In genomic region chr15:83428586-83428985, GRCm38 (mm10) we compare ENCODE assay signal across 18 mouse cellular contexts. TPM values are rescaled to one million over a fixed set of nuclear protein-coding genes. Genes with fewer than 3 reads are reported as not detected.
DNase-seq lines count a peak whose midpoint lies in the region; ATAC-seq and TF ChIP-seq lines count a peak whose summit lies in the region.
"Had no signal": no experiment of that assay in that cellular context is flagged by ENCODE, and none has a peak within 500 bp of the region (broad histone marks: within the 10 kb centered on the region; RNA-seq: fewer than 3 reads in every experiment).

No protein-coding gene starts in this region.

- no peak for TF ChIP-seq POLR2A in heart, adult 2 months (IDR thresholded peaks at IDR 0.05; ENCODE audit: insufficient read depth, low read depth, low read length)

- peak; percentile 42 for ATAC-seq in liver, embryonic 11.5 days (replicated peaks; ENCODE audit: low FRiP score)
- no peak for ATAC-seq in liver, embryonic 15.5 days (ENCODE audit: insufficient read depth)
- ATAC-seq: activated CD4-positive, CD25-positive, alpha-beta regulatory T cell, adult 4 months; forebrain, embryonic 14.5 days; hindbrain, embryonic 16.5 days; Patski had no signal

- intact Hi-C loops in heart, adult 2 months (cut with DNase I) = no loop called here

- no peak overlapping the region for H3K4me3 ChIP-seq in heart, adult 2 months
- no peak overlapping the region for H3K4me3 ChIP-seq in liver, embryonic 11.5 days (ENCODE audit: low read depth, low read length)
- no peak overlapping the region; the same call in 1 of the 2 replicates for H3K4me3 ChIP-seq in liver, embryonic 15.5 days (replicated peaks)
- H3K4me3 ChIP-seq: embryonic facial prominence, embryonic 15.5 days; forebrain, embryonic 10.5 days; heart, embryonic 12.5 days had no signal

- H3K27ac ChIP-seq in heart, adult 2 months = peak overlapping the region; percentile 55
- peak overlapping the region; percentile 30 for H3K27ac ChIP-seq in liver, embryonic 11.5 days (ENCODE audit: low read depth, low read length)
- H3K27ac ChIP-seq in liver, embryonic 15.5 days (replicated peaks) = peak overlapping the region; percentile 99
- H3K27ac ChIP-seq: embryonic facial prominence, embryonic 15.5 days; forebrain, embryonic 10.5 days had no signal

- no peak for TF ChIP-seq CTCF in heart, adult 2 months (IDR thresholded peaks at IDR 0.05)

- no peaks in the 10 kb centered on the region for H3K27me3 ChIP-seq in heart, adult 2 months (ENCODE audit: control insufficient read depth, insufficient read depth, low read length)
- H3K27me3 ChIP-seq in liver, embryonic 11.5 days (replicated peaks; ENCODE audit: control insufficient read depth, insufficient read depth, low read length) = no peaks in the 10 kb centered on the region
- H3K27me3 ChIP-seq in liver, embryonic 15.5 days = no peaks in the 10 kb centered on the region
- H3K27me3 ChIP-seq: embryonic facial prominence, embryonic 15.5 days; heart, embryonic 12.5 days; Patski had no signal

- H3K36me3 ChIP-seq in heart, adult 2 months (ENCODE audit: control insufficient read depth, insufficient read depth, low read length) = peaks cover 35% of the 10 kb centered on the region
- no peaks in the 10 kb centered on the region for H3K36me3 ChIP-seq in liver, embryonic 11.5 days (ENCODE audit: control insufficient read depth, insufficient read depth, low read length)
- 0 out of 2 replicates have a peak, but pooled peaks cover 2% of the 10 kb centered on the region for H3K36me3 ChIP-seq in liver, embryonic 15.5 days (replicated peaks)
- H3K36me3 ChIP-seq: embryonic facial prominence, embryonic 15.5 days; forebrain, embryonic 10.5 days; heart, embryonic 12.5 days had no signal

- H3K9ac ChIP-seq in heart, adult 2 months (ENCODE audit: low read depth, low read length) = no peak overlapping the region
- no peak overlapping the region for H3K9ac ChIP-seq in liver, embryonic 11.5 days (ENCODE audit: low read depth, low read length)
- H3K9ac ChIP-seq in liver, embryonic 15.5 days = no peak overlapping the region
- H3K9ac ChIP-seq: embryonic facial prominence, embryonic 15.5 days; heart, embryonic 12.5 days had no signal

- H3K79me2 ChIP-seq in heart, adult 2 months (replicated peaks; ENCODE audit: control insufficient read depth, insufficient read depth, low read length) = no peaks in the 10 kb centered on the region

- peak overlapping the region; percentile 72 for H3K4me2 ChIP-seq in liver, embryonic 11.5 days
- peak overlapping the region; percentile 67 for H3K4me2 ChIP-seq in liver, embryonic 15.5 days
- H3K4me2 ChIP-seq: embryonic facial prominence, embryonic 15.5 days; heart, embryonic 12.5 days had no signal

- peaks cover 48% of the 10 kb centered on the region for H3K4me1 ChIP-seq in heart, adult 2 months (ENCODE audit: control insufficient read depth, insufficient read depth, low read length)
- peaks cover 81% of the 10 kb centered on the region for H3K4me1 ChIP-seq in liver, embryonic 11.5 days (replicated peaks; ENCODE audit: control insufficient read depth, insufficient read depth, low read length)
- H3K4me1 ChIP-seq in liver, embryonic 15.5 days (replicated peaks) = peaks cover 100% of the 10 kb centered on the region

- WGBS in heart, adult 2 months = 80% methylated on average over 1 of the region's 1 CpGs
- WGBS in liver, embryonic 11.5 days = 53% methylated on average over 1 of the region's 1 CpGs
- WGBS in liver, embryonic 15.5 days (ENCODE audit: insufficient replicate concordance) = 17% methylated on average over 1 of the region's 1 CpGs

- DNase-seq in heart, adult 2 months = no peak
- DNase-seq in heart, adult 8-10 months (ENCODE audit: low spot score) = no peak
- DNase-seq in liver, embryonic 11.5 days (ENCODE audit: low spot score) = no peak
- DNase-seq in right cerebral cortex, postnatal 25 days = no peak
- no peak for DNase-seq in layer of hippocampus, postnatal 14 days (ENCODE audit: low spot score in 2 of 2)
- no peak for DNase-seq in embryo, embryonic 11 days
- DNase-seq: adrenal gland, postnatal 14 days; cerebellum, adult 2 months; cerebellum, postnatal 10 days; heart, adult 18-20 months had no signal

- no peak for TF ChIP-seq EP300 in heart, adult 2 months (IDR thresholded peaks at IDR 0.05; ENCODE audit: insufficient read depth, low read depth, low read length)

- H3K9me3 ChIP-seq in liver, embryonic 11.5 days (ENCODE audit: control insufficient read depth, low read length) = no peaks in the 10 kb centered on the region
- no peaks in the 10 kb centered on the region for H3K9me3 ChIP-seq in liver, embryonic 15.5 days (replicated peaks)
- H3K9me3 ChIP-seq: embryonic facial prominence, embryonic 15.5 days; forebrain, embryonic 10.5 days; heart, embryonic 12.5 days had no signal

RNA-seq across cellular contexts. Expression of gene Pacsin2, which starts 35.8 kb away (rescaled TPM):
- 100 to 1,000 TPM; 200 to 246 TPM for total RNA-seq in heart, adult 2 months (2021)
- 111 and 169 TPM in 2 replicates for polyA plus RNA-seq in heart, adult 2 months (2012; rRNA removed)
- total RNA-seq in heart, adult 8-10 months (2022) = 100 to 1,000 TPM; 209 to 267 (median 247) TPM
- 82.9 and 89.3 TPM in 2 replicates for polyA plus RNA-seq in liver, embryonic 11.5 days (2014; fragmentation: Nextera tagmentation; extraction: Ambion mirVana)
- polyA plus RNA-seq in liver, embryonic 15.5 days (2015; fragmentation: Nextera tagmentation; extraction: Ambion mirVana) = 46.7 and 50.5 TPM in 2 replicates
- total RNA-seq in layer of hippocampus, postnatal 14 days (2021) = 10 to 100 TPM; 50.2 to 55.7 TPM

Comparison
In these comparisons a context has a peak if more than half of its experiments do, and no peak if none do; other contexts are left out.
1. H3K27ac ChIP-seq: peak in every context shown above with its lines; median percentile 99 in liver, embryonic 15.5 days; 55 in heart, adult 2 months; 30 in liver, embryonic 11.5 days.